Comparison of ENCODE assay signal across 9 mouse cellular contexts in genomic region chr7:117375886-117376309, GRCm38 (mm10). TPM values are rescaled to one million over a fixed set of nuclear protein-coding genes. Genes with fewer than 3 reads are reported as not detected.
DNase-seq lines count a peak whose midpoint lies in the region; ATAC-seq lines count a peak whose summit lies in the region.
"Had no signal": no experiment of that assay in that cellular context is flagged by ENCODE, and none has a peak within 500 bp of the region (broad histone marks: within the 10 kb centered on the region; RNA-seq: fewer than 3 reads in every experiment).

No protein-coding gene starts in this region.

- DNase-seq in heart, adult 18-20 months = peak; percentile 55 to 86
- no peak for DNase-seq in heart, postnatal 25 days (ENCODE audit: low spot score)
- peak; percentile 83 for DNase-seq in CD4-positive, CD25-positive, alpha-beta regulatory T cell, adult 2 months (ENCODE audit: low read depth, low spot score)
- DNase-seq in adrenal gland, postnatal 36 days = peak; percentile 63 to 75
- peak; percentile 39 to 50 for DNase-seq in gastrocnemius, adult 8-10 months (ENCODE audit: low spot score in 2 of 2)
- DNase-seq in layer of hippocampus, postnatal 10 days (ENCODE audit: low spot score in 2 of 2) = peak; percentile 74 to 78
- DNase-seq in testis, postnatal 10 days (ENCODE audit: low spot score) = peak; percentile 80
- DNase-seq: liver, embryonic 13.5 days had no signal

- intact Hi-C loops in heart, postnatal 25 days (cut with DNase I) = loop anchor here (1.0 to 5.0 kb wide), 2 partner anchors 74 to 675 kb away; no protein-coding TSS in a partner anchor

- ATAC-seq in monocyte, adult 5-6 weeks (replicated peaks; ENCODE audit: insufficient number of reproducible peaks, low FRiP score, low TSS enrichment, poor library complexity, severe bottlenecking) = peak; percentile 32; the same call in 1 of the 2 replicates

RNA-seq across cellular contexts. Expression of gene Xylt1, which starts 4.9 kb away (rescaled TPM):
- 1 to 10 TPM; 1.8 to 2.4 TPM for total RNA-seq in heart, adult 18-20 months (2021)
- total RNA-seq in heart, postnatal 25 days (2021) = 1 to 10 TPM; 2.8 to 3.2 TPM
- total RNA-seq in adrenal gland, postnatal 36 days (2021) = 1 to 10 TPM; 4.9 to 8.2 TPM
- 1 to 10 TPM; 6.1 to 9.9 (median 7.3) TPM for total RNA-seq in gastrocnemius, adult 8-10 months (2022)
- 10 to 100 TPM; 54.7 to 66.3 TPM for total RNA-seq in layer of hippocampus, postnatal 10 days (2021)
- total RNA-seq in monocyte, adult 5-6 weeks (2017) = 30.0 to 50.7 TPM (median 43.6 TPM) in 3 replicates
